ENCODE assay signal across 10 mouse cellular contexts in genomic region chr7:80201888-80202540, GRCm38 (mm10). TPM values are rescaled to one million over a fixed set of nuclear protein-coding genes. Genes with fewer than 3 reads are reported as not detected.
DNase-seq lines count a peak whose midpoint lies in the region; ATAC-seq and TF ChIP-seq lines count a peak whose summit lies in the region.
"Had no signal": no experiment of that assay in that cellular context is flagged by ENCODE, and none has a peak within 500 bp of the region (broad histone marks: within the 10 kb centered on the region; RNA-seq: fewer than 3 reads in every experiment).

No protein-coding gene starts in this region.

- no peak for TF ChIP-seq POLR2A in CH12.LX (IDR thresholded peaks at IDR 0.05; ENCODE audit: low read depth, low read length)

- H3K4me3 ChIP-seq in CH12.LX (replicated peaks in 1 of 3; ENCODE audit: low read depth in 2 of 3, low read length in 2 of 3, poor library complexity in 1 of 3), result no peak overlapping the region
- H3K4me3 ChIP-seq in G1E (ENCODE audit: low read depth, low read length), result peak overlapping the region; percentile 67; the same call in 1 of the 2 replicates
- H3K4me3 ChIP-seq in liver, embryonic 14.5 days (ENCODE audit: insufficient read depth in 1 of 2, low read depth in 2 of 2, low read length in 2 of 2), result no peak overlapping the region

- 86% methylated on average over 15 of the region's 15 CpGs for WGBS in liver, embryonic 14.5 days (ENCODE audit: insufficient replicate concordance)

- peaks cover 64% of the 10 kb centered on the region for H3K79me2 ChIP-seq in CH12.LX (replicated peaks; ENCODE audit: control insufficient read depth, extremely low read depth, insufficient read depth, poor library complexity, severe bottlenecking)

- H3K27ac ChIP-seq in CH12.LX (ENCODE audit: insufficient read depth, low read depth), result peak overlapping the region; percentile 6; the same call in 1 of the 2 replicates
- H3K27ac ChIP-seq in liver, embryonic 14.5 days, result peak overlapping the region; percentile 9; the same call in 1 of the 2 replicates

- in situ Hi-C loops in CH12.LX (cut with MboI; ENCODE audit: low pct_ligation_motif_present, low pct_unique_long_range_greater_than_20kb, low sequenced_read_pairs), result no loop called here

- H3K4me2 ChIP-seq in CH12.LX (ENCODE audit: insufficient read depth, low read depth, poor library complexity, severe bottlenecking), result no peak overlapping the region
- H3K4me2 ChIP-seq in liver, embryonic 14.5 days (ENCODE audit: low read depth), result peak overlapping the region; percentile 87

- TF ChIP-seq EP300 in CH12.LX (IDR thresholded peaks at IDR 0.05; ENCODE audit: low read length), result no peak
- TF ChIP-seq EP300 in liver, embryonic 14.5 days (IDR thresholded peaks at IDR 0.05; ENCODE audit: low read depth), result no peak

- no peak for ATAC-seq in G1E (ENCODE audit: extremely low read depth, insufficient number of reproducible peaks, low FRiP score, poor library complexity, severe bottlenecking)
- no peak for ATAC-seq in liver, embryonic 14.5 days (ENCODE audit: insufficient read depth)
- ATAC-seq in erythroid progenitor cell, adult 5-6 weeks (replicated peaks; ENCODE audit: low FRiP score, poor library complexity, severe bottlenecking), result no peak

- peaks cover 4 to 7% of the 10 kb centered on the region in 2 experiments for H3K36me3 ChIP-seq in CH12.LX (replicated peaks in 1 of 2; ENCODE audit: control insufficient read depth in 1 of 2, insufficient read depth in 1 of 2, low read length in 1 of 2)
- peaks cover 71% of the 10 kb centered on the region for H3K36me3 ChIP-seq in G1E (replicated peaks)
- H3K36me3 ChIP-seq in liver, embryonic 14.5 days (replicated peaks; ENCODE audit: control insufficient read depth, insufficient read depth, low read depth), result peaks cover 13% of the 10 kb centered on the region

- dilution Hi-C loops in CH12.LX (cut with MboI; ENCODE audit: extremely low pct_ligation_motif_present, extremely low pct_unique_long_range_greater_than_20kb, low sequenced_read_pairs), result no loop called here

- TF ChIP-seq RAD21 in CH12.LX (IDR thresholded peaks at IDR 0.05; ENCODE audit: low read depth, low read length), result no peak

- H3K27me3 ChIP-seq in CH12.LX (replicated peaks) (no peaks in the 10 kb centered on the region), G1E (ENCODE audit: insufficient read depth, low read length) (no peaks in the 10 kb centered on the region)
- H3K27me3 ChIP-seq in liver, embryonic 14.5 days (ENCODE audit: control insufficient read depth, insufficient read depth, low read length), result no peaks in the 10 kb centered on the region

- H3K9ac ChIP-seq in CH12.LX (ENCODE audit: insufficient read depth, low read depth), result no peak overlapping the region
- no peak overlapping the region; the same call in 1 of the 2 replicates for H3K9ac ChIP-seq in liver, embryonic 14.5 days (replicated peaks)

- H3K4me1 ChIP-seq in CH12.LX (ENCODE audit: control insufficient read depth in 1 of 2, insufficient read depth in 2 of 2) (peaks cover 55 to 91% of the 10 kb centered on the region in 2 experiments), G1E (ENCODE audit: insufficient read depth, low read depth, low read length) (peaks cover 93% of the 10 kb centered on the region)
- H3K4me1 ChIP-seq in liver, embryonic 14.5 days (replicated peaks; ENCODE audit: control insufficient read depth in 2 of 2, insufficient read depth in 2 of 2, low read length in 1 of 2), result peaks cover 78 to 85% of the 10 kb centered on the region in 2 experiments

- peak; percentile 59 for DNase-seq in kidney, adult 11 months
- no peak for DNase-seq in kidney, postnatal 10 days
- DNase-seq in CH12.LX (ENCODE audit: extremely low read depth) (no peak), G1E (ENCODE audit: low spot score) (no peak)
- DNase-seq in liver, embryonic 14.5 days (ENCODE audit: low read depth in 3 of 3, low spot score in 3 of 3), result no peak
- DNase-seq in thymus, postnatal 4 days, result no peak
- no peak for DNase-seq in lung, postnatal 4 days
- DNase-seq: gastrocnemius, postnatal 25 days had no signal

- H3K9me3 ChIP-seq in CH12.LX (replicated peaks; ENCODE audit: low read length) (no peaks in the 10 kb centered on the region), G1E (replicated peaks) (no peaks in the 10 kb centered on the region)
- H3K9me3 ChIP-seq in liver, embryonic 14.5 days (ENCODE audit: control insufficient read depth, low read length), result no peaks in the 10 kb centered on the region

- TF ChIP-seq CTCF in CH12.LX (conservative IDR thresholded peaks at IDR 0.05 in 1 of 2, IDR thresholded peaks at IDR 0.05 in 1 of 2; ENCODE audit: low read depth in 2 of 2, low read length in 2 of 2), result no peak
- no peak for TF ChIP-seq CTCF in G1E (IDR thresholded peaks at IDR 0.05; ENCODE audit: low read depth, low read length)
- no peak for TF ChIP-seq CTCF in liver, embryonic 14.5 days (IDR thresholded peaks at IDR 0.05; ENCODE audit: low read depth)

TF ChIP-seq in CH12.LX, 34 proteins besides CTCF, POLR2A, EP300 and RAD21:
- TF ChIP-seq RCOR1 (conservative IDR thresholded peaks at IDR 0.05; ENCODE audit: low read depth, low read length) (no peak), CHD2 (IDR thresholded peaks at IDR 0.05; ENCODE audit: low read length) (no peak), JUN (IDR thresholded peaks at IDR 0.05; ENCODE audit: insufficient read depth, low read depth, low read length) (no peak), JUND (conservative IDR thresholded peaks at IDR 0.05; ENCODE audit: low read depth, low read length) (no peak)

RNA-seq across cellular contexts. Expression of gene Sema4b, which starts 15.4 kb away (rescaled TPM):
- total RNA-seq in CH12.LX (2012; rRNA removed) (8.6 and 9.4 TPM in 2 replicates), CH12.LX (2014; rRNA removed) (1.3 and 1.5 TPM in 2 replicates), G1E (2014; fragmentation: Nextera tagmentation) (35.6 and 69.0 TPM in 2 replicates), G1E (2017) (21.7 and 23.9 TPM in 2 replicates)
- polyA plus RNA-seq in CH12.LX (2012; ENCODE audit: insufficient read length, low read depth) (5.2 and 6.7 TPM in 2 replicates), G1E (2012) (19.0 and 26.5 TPM in 2 replicates)
- polyA plus RNA-seq in liver, embryonic 14.5 days (2012; rRNA removed), result 6.1 and 6.4 TPM in 2 replicates
- 8.5 and 9.9 TPM in 2 replicates for polyA plus RNA-seq in liver, embryonic 14.5 days (2014; fragmentation: Nextera tagmentation; extraction: Ambion mirVana)
- total RNA-seq in erythroid progenitor cell, adult 5-6 weeks (2015; ENCODE audit: low replicate concordance), result 106 and 122 TPM in 2 replicates
- total RNA-seq in erythroid progenitor cell, adult 5-6 weeks (2017; ENCODE audit: low replicate concordance), result 105 and 126 TPM in 2 replicates

RNA-seq across cellular contexts. Expression of gene Cib1, which starts 30.6 kb away (rescaled TPM):
- total RNA-seq in CH12.LX (2012; rRNA removed), result 69.6 and 73.1 TPM in 2 replicates
- 29.1 and 29.5 TPM in 2 replicates for total RNA-seq in CH12.LX (2014; rRNA removed)
- 48.1 and 51.8 TPM in 2 replicates for polyA plus RNA-seq in CH12.LX (2012; ENCODE audit: insufficient read length, low read depth)
- 35.2 and 44.2 TPM in 2 replicates for total RNA-seq in G1E (2014; fragmentation: Nextera tagmentation)
- 82.9 and 124 TPM in 2 replicates for total RNA-seq in G1E (2017)
- 43.6 and 49.6 TPM in 2 replicates for polyA plus RNA-seq in G1E (2012)
- polyA plus RNA-seq in liver, embryonic 14.5 days (2012; rRNA removed), result 43.1 and 45.9 TPM in 2 replicates
- polyA plus RNA-seq in liver, embryonic 14.5 days (2014; fragmentation: Nextera tagmentation; extraction: Ambion mirVana), result 90.6 and 94.2 TPM in 2 replicates
- 69.2 and 73.8 TPM in 2 replicates for total RNA-seq in erythroid progenitor cell, adult 5-6 weeks (2015; ENCODE audit: low replicate concordance)
- total RNA-seq in erythroid progenitor cell, adult 5-6 weeks (2017; ENCODE audit: low replicate concordance), result 70.2 and 70.4 TPM in 2 replicates

RNA-seq across cellular contexts. Expression of gene Gdpgp1, which starts 30.7 kb away (rescaled TPM):
- 3.6 and 4.2 TPM in 2 replicates for total RNA-seq in CH12.LX (2012; rRNA removed)
- 1.9 and 2.0 TPM in 2 replicates for total RNA-seq in CH12.LX (2014; rRNA removed)
- polyA plus RNA-seq in CH12.LX (2012; ENCODE audit: insufficient read length, low read depth), result 2.9 and 3.0 TPM in 2 replicates
- total RNA-seq in G1E (2014; fragmentation: Nextera tagmentation), result 10.2 and 14.1 TPM in 2 replicates
- total RNA-seq in G1E (2017), result 5.9 and 6.2 TPM in 2 replicates
- polyA plus RNA-seq in G1E (2012), result 3.7 and 3.8 TPM in 2 replicates
- 1.3 TPM in 2 replicates for polyA plus RNA-seq in liver, embryonic 14.5 days (2012; rRNA removed)
- 1.1 and 1.2 TPM in 2 replicates for polyA plus RNA-seq in liver, embryonic 14.5 days (2014; fragmentation: Nextera tagmentation; extraction: Ambion mirVana)
- total RNA-seq in erythroid progenitor cell, adult 5-6 weeks (2015; ENCODE audit: low replicate concordance), result 1.3 and 5.4 TPM in 2 replicates
- 0.08 and 0.64 TPM in 2 replicates for total RNA-seq in erythroid progenitor cell, adult 5-6 weeks (2017; ENCODE audit: low replicate concordance)

RNA-seq across cellular contexts. Expression of gene Ttll13, which starts 44.2 kb away (rescaled TPM):
- 0.59 TPM in 2 replicates for total RNA-seq in CH12.LX (2012; rRNA removed)
- total RNA-seq in CH12.LX (2014; rRNA removed), result not detected in 2 replicates
- 0.55 TPM in 1 of 2 replicates, not detected in the other for polyA plus RNA-seq in CH12.LX (2012; ENCODE audit: insufficient read length, low read depth)
- total RNA-seq in G1E (2014; fragmentation: Nextera tagmentation), result 1.5 and 3.7 TPM in 2 replicates
- total RNA-seq in G1E (2017), result 0.35 and 3.3 TPM in 2 replicates
- 0.13 and 0.26 TPM in 2 replicates for polyA plus RNA-seq in G1E (2012)
- polyA plus RNA-seq in liver, embryonic 14.5 days (2012; rRNA removed), result 0.11 and 0.23 TPM in 2 replicates
- 0.18 and 0.20 TPM in 2 replicates for polyA plus RNA-seq in liver, embryonic 14.5 days (2014; fragmentation: Nextera tagmentation; extraction: Ambion mirVana)
- total RNA-seq in erythroid progenitor cell, adult 5-6 weeks (2015; ENCODE audit: low replicate concordance), result 2.9 TPM in 1 of 2 replicates, not detected in the other
- not detected in 2 replicates for total RNA-seq in erythroid progenitor cell, adult 5-6 weeks (2017; ENCODE audit: low replicate concordance)
- total RNA-seq: gastrocnemius, postnatal 25 days; hematopoietic stem cell, adult 5-6 weeks had no signal

RNA-seq across cellular contexts. Expression of gene Ngrn, which starts 59.0 kb away (rescaled TPM):
- total RNA-seq in CH12.LX (2012; rRNA removed), result 32.1 and 33.3 TPM in 2 replicates
- 43.2 and 45.6 TPM in 2 replicates for total RNA-seq in CH12.LX (2014; rRNA removed)
- 28.3 and 30.9 TPM in 2 replicates for polyA plus RNA-seq in CH12.LX (2012; ENCODE audit: insufficient read length, low read depth)
- 40.6 and 61.3 TPM in 2 replicates for total RNA-seq in G1E (2014; fragmentation: Nextera tagmentation)
- total RNA-seq in G1E (2017), result 76.2 and 82.7 TPM in 2 replicates
- polyA plus RNA-seq in G1E (2012), result 41.9 and 43.6 TPM in 2 replicates
- polyA plus RNA-seq in liver, embryonic 14.5 days (2012; rRNA removed), result 14.2 and 21.4 TPM in 2 replicates
- polyA plus RNA-seq in liver, embryonic 14.5 days (2014; fragmentation: Nextera tagmentation; extraction: Ambion mirVana), result 26.7 and 28.3 TPM in 2 replicates
- 28.8 and 31.9 TPM in 2 replicates for total RNA-seq in erythroid progenitor cell, adult 5-6 weeks (2015; ENCODE audit: low replicate concordance)
- 10.1 and 18.8 TPM in 2 replicates for total RNA-seq in erythroid progenitor cell, adult 5-6 weeks (2017; ENCODE audit: low replicate concordance)
